Comparison of ENCODE assay signal across 16 mouse cellular contexts in genomic region chr8:35974323-35975029, GRCm38 (mm10).
DNase-seq lines count a peak whose midpoint lies in the region; ATAC-seq and TF ChIP-seq lines count a peak whose summit lies in the region.
"Had no signal": no experiment of that assay in that cellular context is flagged by ENCODE, and none has a peak within 500 bp of the region (broad histone marks: within the 10 kb centered on the region; RNA-seq: fewer than 3 reads in every experiment).

No protein-coding gene starts in this region.

- no peak for TF ChIP-seq CTCF in forebrain, postnatal 0 days (IDR thresholded peaks at IDR 0.05; ENCODE audit: low read depth)

- no peak overlapping the region for H3K4me3 ChIP-seq in forebrain, embryonic 14.5 days (ENCODE audit: low read depth, low read length)
- H3K4me3 ChIP-seq in forebrain, postnatal 0 days (ENCODE audit: low read depth, low read length) = no peak overlapping the region
- H3K4me3 ChIP-seq in lung, embryonic 15.5 days = no peak overlapping the region
- no peak overlapping the region for H3K4me3 ChIP-seq in forebrain, embryonic 11.5 days (ENCODE audit: low read depth, low read length)
- H3K4me3 ChIP-seq: embryonic facial prominence, embryonic 12.5 days; heart, embryonic 10.5 days; liver, embryonic 13.5 days; neural tube, embryonic 13.5 days had no signal

- no peak overlapping the region for H3K9ac ChIP-seq in forebrain, embryonic 14.5 days (ENCODE audit: low read length)
- H3K9ac ChIP-seq in forebrain, postnatal 0 days = no peak overlapping the region
- H3K9ac ChIP-seq in lung, embryonic 15.5 days = no peak overlapping the region
- H3K9ac ChIP-seq in forebrain, embryonic 11.5 days (ENCODE audit: low read length) = no peak overlapping the region
- H3K9ac ChIP-seq: embryonic facial prominence, embryonic 12.5 days; liver, embryonic 13.5 days; neural tube, embryonic 13.5 days had no signal

- H3K27me3 ChIP-seq in forebrain, embryonic 14.5 days (replicated peaks; ENCODE audit: control insufficient read depth, insufficient read depth, low read length) = no peaks in the 10 kb centered on the region
- no peaks in the 10 kb centered on the region for H3K27me3 ChIP-seq in forebrain, postnatal 0 days (ENCODE audit: insufficient read depth, low read length)
- H3K27me3 ChIP-seq in lung, embryonic 15.5 days = no peaks in the 10 kb centered on the region
- no peaks in the 10 kb centered on the region for H3K27me3 ChIP-seq in forebrain, embryonic 11.5 days (ENCODE audit: control insufficient read depth, insufficient read depth, low read length)
- H3K27me3 ChIP-seq: embryonic facial prominence, embryonic 12.5 days; liver, embryonic 13.5 days; neural tube, embryonic 13.5 days had no signal

- WGBS in forebrain, embryonic 14.5 days = 50% methylated on average over 10 of the region's 10 CpGs
- WGBS in forebrain, postnatal 0 days = 38% methylated on average over 10 of the region's 10 CpGs
- 42% methylated on average over 10 of the region's 10 CpGs for WGBS in lung, embryonic 15.5 days
- 86% methylated on average over 10 of the region's 10 CpGs for WGBS in forebrain, embryonic 11.5 days

- peak; percentile 49 for DNase-seq in forebrain, embryonic 14.5 days (ENCODE audit: low spot score)
- DNase-seq in forebrain, postnatal 0 days = no peak
- DNase-seq in lung, postnatal 25 days (ENCODE audit: low spot score) = no peak
- peak; percentile 46 for DNase-seq in kidney, adult 9 months
- DNase-seq in lung, postnatal 10 days = peak; percentile 55
- DNase-seq in thymus, postnatal 10 days (ENCODE audit: low spot score in 2 of 2) = no peak
- no peak for DNase-seq in forebrain, embryonic 11.5 days (ENCODE audit: low spot score)
- DNase-seq: layer of hippocampus, postnatal 36 days; liver, embryonic 13.5 days; right cerebral cortex, postnatal 4 days had no signal

- H3K4me2 ChIP-seq in forebrain, embryonic 14.5 days (ENCODE audit: low read length) = no peak overlapping the region
- no peak overlapping the region for H3K4me2 ChIP-seq in forebrain, postnatal 0 days (ENCODE audit: low read depth)
- H3K4me2 ChIP-seq in lung, embryonic 15.5 days = no peak overlapping the region
- no peak overlapping the region for H3K4me2 ChIP-seq in forebrain, embryonic 11.5 days (ENCODE audit: low read depth, low read length, severe bottlenecking)
- H3K4me2 ChIP-seq: embryonic facial prominence, embryonic 12.5 days; liver, embryonic 13.5 days; midbrain, embryonic 11.5 days; neural tube, embryonic 13.5 days had no signal

- H3K36me3 ChIP-seq in forebrain, embryonic 14.5 days (ENCODE audit: control insufficient read depth, insufficient read depth, low read length) = no peaks in the 10 kb centered on the region
- no peaks in the 10 kb centered on the region for H3K36me3 ChIP-seq in forebrain, postnatal 0 days (ENCODE audit: insufficient read depth)
- H3K36me3 ChIP-seq in lung, embryonic 15.5 days = no peaks in the 10 kb centered on the region
- no peaks in the 10 kb centered on the region for H3K36me3 ChIP-seq in forebrain, embryonic 11.5 days (ENCODE audit: control insufficient read depth, insufficient read depth, low read length)
- H3K36me3 ChIP-seq: embryonic facial prominence, embryonic 12.5 days; heart, embryonic 10.5 days; liver, embryonic 13.5 days; neural tube, embryonic 13.5 days had no signal

- H3K27ac ChIP-seq in forebrain, embryonic 14.5 days (ENCODE audit: low read depth, low read length) = no peak overlapping the region
- H3K27ac ChIP-seq in forebrain, postnatal 0 days (ENCODE audit: low read depth, low read length) = no peak overlapping the region
- H3K27ac ChIP-seq in lung, embryonic 15.5 days = peak overlapping the region; percentile 42
- no peak overlapping the region for H3K27ac ChIP-seq in forebrain, embryonic 11.5 days (ENCODE audit: low read depth, low read length)
- H3K27ac ChIP-seq: embryonic facial prominence, embryonic 12.5 days; heart, embryonic 10.5 days; liver, embryonic 13.5 days; neural tube, embryonic 13.5 days had no signal

- H3K4me1 ChIP-seq in forebrain, embryonic 14.5 days (ENCODE audit: control insufficient read depth, insufficient read depth, low read length) = no peaks in the 10 kb centered on the region
- no peaks in the 10 kb centered on the region for H3K4me1 ChIP-seq in forebrain, postnatal 0 days (ENCODE audit: insufficient read depth)
- H3K4me1 ChIP-seq in lung, embryonic 15.5 days = peaks cover 21% of the 10 kb centered on the region
- H3K4me1 ChIP-seq in forebrain, embryonic 11.5 days (replicated peaks; ENCODE audit: control insufficient read depth, insufficient read depth, low read length) = no peaks in the 10 kb centered on the region
- H3K4me1 ChIP-seq: embryonic facial prominence, embryonic 12.5 days; liver, embryonic 13.5 days had no signal

- no peaks in the 10 kb centered on the region for H3K9me3 ChIP-seq in forebrain, embryonic 14.5 days (replicated peaks; ENCODE audit: control insufficient read depth, low read length)
- no peaks in the 10 kb centered on the region for H3K9me3 ChIP-seq in forebrain, postnatal 0 days (ENCODE audit: low read length)
- H3K9me3 ChIP-seq in lung, embryonic 15.5 days = no peaks in the 10 kb centered on the region
- H3K9me3 ChIP-seq in forebrain, embryonic 11.5 days (ENCODE audit: control insufficient read depth, low read length) = no peaks in the 10 kb centered on the region
- H3K9me3 ChIP-seq: embryonic facial prominence, embryonic 12.5 days; heart, embryonic 10.5 days; liver, embryonic 13.5 days; neural tube, embryonic 13.5 days had no signal

- ATAC-seq in forebrain, embryonic 14.5 days = no peak
- no peak for ATAC-seq in forebrain, postnatal 0 days
- ATAC-seq in lung, embryonic 15.5 days (ENCODE audit: borderline replicate concordance, extremely low read depth, low FRiP score, low TSS enrichment) = peak; percentile 70; the same call in 1 of the 2 replicates
- no peak for ATAC-seq in forebrain, embryonic 11.5 days (replicated peaks; ENCODE audit: low FRiP score)
- ATAC-seq: hindbrain, embryonic 16.5 days had no signal

Comparison
In these comparisons a context has a peak if more than half of its experiments do, and no peak if none do; other contexts are left out.
1. DNase-seq: peak in forebrain, embryonic 14.5 days (single experiment), kidney, adult 9 months (single experiment) and lung, postnatal 10 days (single experiment); none in forebrain, postnatal 0 days (single experiment), lung, postnatal 25 days (single experiment), thymus, postnatal 10 days (0 of 2) and forebrain, embryonic 11.5 days (single experiment).